Mouse (Mus musculus): ENCODE data around the gene Mindy3. TPM values are rescaled to one million over a fixed set of nuclear protein-coding genes. Genes with fewer than 3 reads are reported as not detected.
A peak's percentile ranks its signal among the peaks of the same experiment; 100 is the strongest.
"Not testable (repeated sequence)": the region's sequence is repeated elsewhere in the genome, so short reads cannot be mapped to it uniquely, and the experiment has no call there.

The Mindy3 gene
- 31.1 and 34.1 TPM in 2 replicates for polyA plus RNA-seq (2012; rRNA removed)

DNA sequence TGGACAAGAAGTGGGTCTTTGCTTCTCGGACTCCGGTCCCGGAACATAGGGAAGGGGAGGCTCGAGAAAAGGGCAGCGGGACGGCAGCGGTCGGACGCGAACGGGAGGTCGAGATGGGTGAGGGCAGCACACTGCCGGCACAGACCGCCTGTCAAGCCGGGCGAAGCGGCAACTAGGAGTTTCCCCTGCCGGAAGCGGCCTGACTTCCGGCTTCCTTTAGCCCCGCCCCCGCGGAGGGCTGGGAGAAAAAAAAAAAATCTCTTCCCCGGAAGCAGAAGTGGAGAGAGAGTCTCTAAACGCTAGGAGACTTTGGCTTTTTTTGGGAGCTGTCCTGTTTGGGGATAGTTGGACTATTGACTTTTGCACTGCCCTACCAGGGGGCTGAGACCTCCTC, at the start of gene Mindy3:
TSS of gene Mindy3 (minus strand) at position 209 of the 394 bp plus-strand sequence.
- DNase-seq (ENCODE audit: low spot score): peak; percentile 78

DNA sequence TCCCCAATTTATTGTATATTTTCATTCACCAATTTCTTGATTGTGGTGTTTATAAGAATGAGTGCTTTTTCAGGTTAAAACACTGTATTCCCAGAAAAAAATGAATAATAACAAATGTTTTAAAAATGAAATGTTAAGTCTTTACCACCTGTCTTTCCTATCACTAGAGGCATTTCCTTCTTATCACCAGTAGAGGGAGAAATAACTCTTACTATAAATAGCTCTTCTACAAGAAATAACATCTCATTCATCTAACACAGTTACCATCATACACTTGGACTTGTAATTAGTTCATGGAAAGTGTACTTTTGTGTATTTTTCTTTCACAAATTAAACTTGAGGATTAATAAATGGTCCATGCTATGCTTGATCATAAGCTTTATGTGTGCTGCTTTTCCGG, 40.5 kb upstream of the Mindy3 start:
- no peak for DNase-seq (ENCODE audit: low spot score)

- DNase-seq (ENCODE audit: low spot score): no peak
These were observed 30.8 kb upstream of the Mindy3 start for GRCm38 (mm10) chr2:12450108-12450507.

DNA sequence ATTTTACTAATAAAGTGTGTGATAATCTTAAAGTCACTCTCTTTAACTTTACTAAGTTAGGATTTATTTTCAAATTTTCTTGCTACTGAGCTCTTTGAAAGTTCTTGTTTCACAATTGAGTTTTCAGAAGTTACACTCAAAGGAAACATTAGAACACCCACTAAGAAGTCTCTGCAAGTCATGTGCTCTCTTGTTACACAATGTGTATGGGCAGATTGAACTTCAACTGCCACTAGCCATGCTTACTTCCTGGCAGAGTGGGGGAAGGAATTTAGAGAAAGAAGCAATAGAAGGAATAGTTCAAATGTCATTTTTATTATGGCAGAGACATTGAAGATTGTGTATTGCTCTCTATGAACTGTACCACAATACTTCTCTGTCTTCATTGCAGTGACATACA, 20.9 kb upstream of the Mindy3 start:
- no peak for DNase-seq (ENCODE audit: low spot score)

GRCm38 (mm10) chr2:12439543-12439942, 20.3 kb upstream of the Mindy3 start:
- DNase-seq (ENCODE audit: low spot score): no peak

DNA sequence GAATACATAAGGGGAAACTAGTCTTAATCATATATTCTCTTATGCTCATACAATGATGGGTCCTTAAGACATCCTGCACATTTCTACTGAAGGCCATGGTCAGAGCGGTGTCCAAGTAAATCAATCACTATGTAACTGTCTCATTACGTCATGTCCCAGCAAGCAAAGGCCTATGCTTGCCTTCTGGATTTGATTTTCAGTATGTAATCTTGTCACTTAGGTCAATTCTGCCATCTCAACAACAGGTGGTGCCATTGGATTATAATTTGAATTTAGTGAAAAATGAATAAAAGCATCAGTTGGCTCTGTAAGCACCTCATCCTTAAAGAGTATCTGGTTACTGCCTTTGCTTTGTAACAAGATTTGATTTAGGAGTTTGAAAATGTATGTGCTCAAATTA, 18.9 kb upstream of the Mindy3 start:
- DNase-seq (ENCODE audit: low spot score): no peak

GRCm38 (mm10) chr2:12432055-12432454, 12.8 kb upstream of the Mindy3 start:
- DNase-seq (ENCODE audit: low spot score): no peak

DNA sequence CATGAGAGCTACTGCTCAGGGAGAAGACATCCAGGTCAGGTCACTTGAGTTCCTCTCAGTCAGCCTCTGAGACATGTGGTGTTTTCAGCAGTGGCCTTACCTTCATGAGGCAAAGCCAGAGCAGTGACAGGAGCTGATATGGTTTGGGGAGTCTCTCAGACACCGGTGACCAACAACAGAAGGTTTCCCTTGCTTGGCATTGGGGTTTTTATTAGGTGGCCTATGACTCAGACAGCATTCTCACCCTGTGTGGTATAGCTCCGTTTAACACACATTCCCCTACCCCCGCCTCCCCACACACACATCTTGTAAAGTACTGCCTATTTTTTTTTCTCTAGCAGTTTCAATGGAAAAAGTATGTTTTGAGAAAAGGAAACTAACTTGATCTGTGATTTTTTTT, 5.1 kb upstream of the Mindy3 start:
- no peak for DNase-seq (ENCODE audit: low spot score)

DNA sequence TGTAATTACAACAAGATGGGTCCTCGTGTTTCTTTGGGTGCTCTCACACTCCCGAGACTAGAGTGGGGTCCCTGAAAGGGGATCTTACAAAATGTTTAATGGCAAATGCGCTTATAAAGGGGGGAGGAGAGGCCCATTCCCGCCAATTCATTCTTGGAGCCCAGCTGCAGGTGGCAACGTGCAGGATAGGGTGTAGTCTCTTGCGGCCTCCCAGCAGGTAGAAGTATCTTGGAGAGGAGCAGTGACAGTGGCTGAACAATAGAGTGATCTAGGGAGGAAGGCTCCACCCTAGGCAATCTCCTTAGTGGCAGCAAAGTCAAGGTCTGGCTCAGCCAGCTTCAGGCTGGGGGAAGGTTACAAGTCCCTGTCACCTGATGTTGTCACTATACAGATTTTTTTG, 4.2 kb upstream of the Mindy3 start:
- not testable (repeated sequence) for DNase-seq (ENCODE audit: low spot score)

DNA sequence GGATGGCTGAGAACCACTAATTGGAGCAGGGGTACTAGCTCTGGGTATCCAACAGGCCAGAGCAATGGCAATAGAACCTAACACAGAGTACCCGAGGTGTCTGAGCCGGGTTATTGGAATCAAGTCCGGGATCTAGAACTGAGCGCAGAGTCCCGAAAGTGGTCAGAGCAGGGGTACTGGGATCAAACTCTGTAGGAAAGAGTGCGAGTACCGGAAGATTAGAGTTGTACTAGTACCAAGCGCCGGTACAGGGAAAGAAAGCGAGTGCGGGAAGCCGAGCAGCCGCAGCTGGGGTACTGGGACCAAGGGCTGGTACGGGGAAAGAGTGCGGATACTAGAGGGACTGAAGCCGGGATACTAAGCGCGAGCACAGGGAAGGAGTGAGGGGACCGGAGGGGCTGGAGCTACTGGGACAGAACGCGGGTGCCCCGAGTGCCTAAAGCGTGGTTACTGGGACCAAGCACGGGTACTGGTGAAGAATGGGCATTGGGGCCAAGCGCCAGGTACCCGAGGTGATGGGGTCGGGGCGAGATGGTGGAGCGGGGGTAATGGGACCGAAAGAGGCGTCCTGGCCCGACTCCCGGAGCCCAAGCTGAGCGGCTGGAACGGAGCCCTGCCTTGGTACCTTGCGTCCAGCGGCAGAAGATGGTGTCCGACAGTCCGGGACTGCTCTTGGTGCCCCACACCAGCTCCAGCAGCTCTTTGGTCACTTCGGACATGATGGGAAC, 572 bp downstream of the Mindy3 start:
- no peak for DNase-seq (ENCODE audit: low spot score)

DNA sequence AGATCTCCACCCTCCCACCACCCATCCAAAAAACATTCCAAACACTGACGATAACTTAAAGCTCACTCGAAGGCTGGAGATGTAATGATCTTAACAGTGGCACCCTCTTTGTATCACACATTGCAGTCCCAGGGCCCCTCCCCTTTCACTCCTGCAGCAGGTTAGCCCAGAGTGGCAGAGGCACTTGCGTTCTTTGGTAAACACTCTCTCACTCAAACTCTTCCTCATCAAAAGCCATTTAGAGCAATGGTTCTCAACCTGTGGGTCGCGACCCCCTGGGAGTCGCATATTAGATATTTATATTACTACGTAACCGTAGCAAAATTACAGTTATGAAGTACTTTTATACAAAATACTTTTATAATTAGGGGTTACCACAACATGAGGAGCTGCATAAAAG, 1.1 kb downstream of the Mindy3 start:
- DNase-seq (ENCODE audit: low spot score): no peak

- DNase-seq (ENCODE audit: low spot score): no peak
These were observed 7.0 kb downstream of the Mindy3 start for GRCm38 (mm10) chr2:12412309-12412708.

DNA sequence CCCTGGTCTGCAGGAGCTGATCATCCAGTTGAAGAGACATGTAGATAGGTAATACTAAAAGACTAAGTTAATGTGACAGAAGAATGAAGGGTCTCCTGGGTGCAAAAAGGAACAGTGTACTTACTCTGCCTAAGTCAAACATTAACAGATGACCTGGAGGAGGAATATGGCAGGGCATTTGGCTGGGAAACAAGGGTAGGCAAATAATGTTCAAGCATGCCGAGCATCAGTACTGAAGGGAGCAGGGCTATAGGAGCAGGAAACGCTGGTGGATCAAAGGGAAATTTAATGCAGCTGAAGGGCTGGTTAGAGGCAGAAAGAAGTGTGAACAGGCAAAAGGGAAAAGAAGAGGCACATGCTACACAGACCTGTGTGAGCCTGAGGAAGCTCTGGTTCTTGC, 8.1 kb downstream of the Mindy3 start:
- no peak for DNase-seq (ENCODE audit: low spot score)

DNA sequence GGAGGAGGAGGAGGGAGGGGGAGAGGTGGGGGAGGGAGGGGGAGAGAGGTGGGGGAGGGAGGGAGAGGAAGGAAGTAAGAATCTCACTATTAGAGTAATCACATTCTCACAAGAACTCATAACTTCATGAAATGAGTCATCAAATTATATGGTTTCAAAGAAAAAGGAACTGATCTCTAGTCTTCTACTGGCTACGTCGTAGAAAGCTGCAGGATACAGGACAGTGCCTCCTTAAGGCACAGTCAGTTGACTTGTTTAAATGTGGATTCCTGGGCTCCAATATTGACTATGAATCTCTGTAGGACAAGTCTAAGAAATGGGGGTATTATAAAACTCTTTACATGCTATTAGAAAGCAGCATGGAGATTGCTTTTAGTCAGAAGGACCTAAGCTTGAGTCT, 12.5 kb downstream of the Mindy3 start:
- DNase-seq (ENCODE audit: low spot score): no peak

DNA sequence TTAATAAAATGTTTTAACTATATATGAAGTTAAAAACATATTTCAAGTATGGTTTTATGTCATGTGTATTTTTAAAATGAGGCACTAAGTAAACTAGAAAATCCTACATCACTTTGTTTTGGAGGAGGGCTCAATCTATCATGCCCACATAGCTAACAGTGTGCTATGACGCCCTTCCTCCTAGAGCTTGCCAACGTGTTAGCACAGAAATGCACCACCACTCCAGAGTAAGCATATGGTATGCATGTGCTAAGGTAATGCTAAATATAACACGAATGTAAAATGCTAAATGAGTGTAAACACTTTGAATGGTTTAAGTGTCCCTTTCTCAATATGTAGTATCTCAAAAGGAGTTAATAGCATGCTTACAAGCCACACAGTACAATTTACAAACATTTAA, 16.8 kb downstream of the Mindy3 start:
- no peak for DNase-seq (ENCODE audit: low spot score)

DNA sequence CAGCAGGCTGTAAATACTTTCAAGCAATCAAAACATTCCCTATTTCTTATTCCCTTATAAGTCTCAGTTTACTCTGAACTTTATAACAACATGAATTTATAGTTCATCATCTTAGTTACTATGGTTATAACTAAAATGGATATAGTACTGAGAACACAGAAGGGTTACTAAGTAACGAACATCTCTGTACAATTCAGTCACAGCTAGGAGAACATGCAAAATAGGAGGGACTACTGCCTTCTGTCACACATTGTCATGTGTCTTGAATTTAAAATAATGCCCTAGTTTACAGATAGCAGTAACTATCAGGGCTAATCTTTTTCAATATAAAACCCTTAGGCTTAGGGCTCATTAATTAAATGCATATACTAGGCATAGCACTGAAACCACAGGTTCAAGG, 18.1 kb downstream of the Mindy3 start:
- DNase-seq (ENCODE audit: low spot score): no peak

DNA sequence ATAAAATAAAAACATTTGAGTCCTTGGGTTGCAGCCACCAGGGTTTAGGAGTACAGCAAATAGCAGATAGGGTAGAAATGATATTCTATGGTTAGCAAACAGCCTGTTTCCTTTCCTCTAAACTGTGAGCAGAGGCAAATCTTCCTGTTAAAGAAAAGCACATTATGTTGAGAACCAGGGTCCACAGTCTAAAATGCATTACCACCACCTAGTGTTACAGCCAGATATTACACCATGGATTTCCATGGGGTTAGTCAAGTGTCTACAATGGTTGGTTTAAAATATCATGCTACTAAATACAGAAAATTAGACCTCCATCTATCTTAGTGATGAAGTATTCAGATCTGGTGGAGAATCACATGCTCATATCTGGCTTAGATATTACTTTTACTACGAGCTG, 30.2 kb downstream of the Mindy3 start:
- no peak for DNase-seq (ENCODE audit: low spot score)

DNA sequence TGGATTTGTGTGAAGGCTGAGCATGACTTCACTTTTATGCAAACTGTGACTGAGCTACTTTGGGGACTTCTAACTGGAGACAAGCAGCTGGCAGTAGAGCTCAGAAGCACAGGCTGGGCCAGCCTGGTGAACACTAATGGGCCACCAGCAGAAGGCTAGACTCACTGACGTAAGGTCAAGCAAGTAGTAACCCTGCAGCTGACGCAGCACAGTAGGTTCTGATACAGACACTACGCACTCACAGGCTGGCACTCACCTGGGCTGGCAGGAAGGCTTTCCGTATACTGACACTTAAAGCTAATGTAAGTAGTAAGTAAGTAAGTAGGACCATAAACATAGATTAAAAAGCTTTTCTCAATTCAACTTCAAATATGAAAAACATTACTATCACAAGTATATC, 30.7 kb downstream of the Mindy3 start:
- DNase-seq (ENCODE audit: low spot score): no peak

DNA sequence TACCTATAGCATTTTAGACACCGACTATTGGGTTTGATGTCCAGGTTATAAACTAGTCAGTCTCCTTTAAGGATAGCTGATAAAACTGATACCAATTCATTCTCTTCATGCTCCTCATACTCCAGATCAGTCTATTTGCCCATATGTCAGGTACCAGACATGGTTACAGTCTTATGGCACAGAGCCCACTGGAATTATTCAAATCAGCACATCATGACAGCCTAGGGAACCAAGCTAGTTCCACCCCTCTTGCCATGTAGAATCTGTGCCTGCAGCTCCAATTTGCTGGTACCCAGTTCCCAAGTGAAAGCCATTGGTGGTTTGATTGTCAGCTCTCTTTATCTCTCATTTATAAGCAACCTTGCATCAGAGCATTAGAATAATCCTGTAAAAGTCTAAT, 34.9 kb downstream of the Mindy3 start:
- DNase-seq (ENCODE audit: low spot score): no peak

DNA sequence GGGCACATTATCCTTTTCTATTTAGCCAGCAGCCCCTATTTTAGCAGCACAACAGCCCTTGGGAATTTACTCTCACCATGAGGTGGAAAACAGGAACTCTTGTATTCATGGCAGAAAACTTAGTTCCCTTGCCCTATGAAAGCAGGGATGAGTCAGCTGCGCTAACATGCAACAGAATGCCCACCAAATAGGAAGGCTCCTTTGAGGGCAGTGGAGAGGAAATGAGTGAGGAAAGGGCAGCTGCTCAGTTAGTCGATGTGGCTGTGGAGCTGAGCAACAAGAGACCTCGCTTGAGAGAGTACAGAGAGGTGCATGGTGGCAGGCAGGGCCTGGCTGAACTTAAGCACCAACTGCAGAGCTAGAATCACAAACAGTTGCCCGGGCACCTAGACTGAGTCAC, 36.6 kb downstream of the Mindy3 start:
- DNase-seq (ENCODE audit: low spot score): no peak

GRCm38 (mm10) chr2:12380233-12380632, 39.0 kb downstream of the Mindy3 start:
- no peak for DNase-seq (ENCODE audit: low spot score)

DNA sequence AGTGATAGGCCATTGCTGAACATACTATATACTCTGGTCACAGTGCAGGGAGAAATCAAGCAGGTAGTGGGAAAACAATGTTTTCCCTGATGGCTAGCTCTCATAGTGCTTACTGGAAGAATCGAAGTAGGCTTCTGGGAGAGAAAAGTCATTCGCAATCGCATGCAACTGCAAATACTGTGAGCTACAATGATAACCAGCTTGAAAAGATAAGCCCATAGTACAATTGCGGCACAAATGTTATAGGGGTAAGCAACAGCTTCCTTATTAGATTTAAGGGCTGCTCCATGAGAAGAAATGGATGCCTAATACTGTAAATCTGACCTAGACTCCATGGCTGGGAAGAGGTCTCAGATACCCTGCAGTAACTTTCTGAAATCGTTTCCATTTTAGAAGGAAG, 40.7 kb downstream of the Mindy3 start:
- DNase-seq (ENCODE audit: low spot score): no peak

DNA sequence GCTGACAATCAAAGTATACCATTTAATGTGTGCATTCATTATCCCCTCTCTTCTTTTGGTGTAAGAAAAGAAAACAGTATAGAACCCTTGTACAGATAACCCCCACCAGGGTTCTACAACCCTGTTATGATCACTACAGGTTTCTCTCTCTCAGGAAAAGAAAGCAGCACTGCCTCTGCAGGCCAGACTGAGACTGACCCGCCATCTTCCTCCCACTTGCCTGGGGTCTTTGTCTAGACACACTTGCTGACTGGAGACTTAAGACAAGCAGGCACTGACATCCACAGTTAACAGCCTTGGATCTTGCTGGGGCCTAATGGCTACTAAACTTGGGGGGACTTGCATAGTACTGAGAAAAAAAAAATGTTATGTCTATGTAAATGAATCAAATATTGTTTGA, 42.2 kb downstream of the Mindy3 start:
- no peak for DNase-seq (ENCODE audit: low spot score)

DNA sequence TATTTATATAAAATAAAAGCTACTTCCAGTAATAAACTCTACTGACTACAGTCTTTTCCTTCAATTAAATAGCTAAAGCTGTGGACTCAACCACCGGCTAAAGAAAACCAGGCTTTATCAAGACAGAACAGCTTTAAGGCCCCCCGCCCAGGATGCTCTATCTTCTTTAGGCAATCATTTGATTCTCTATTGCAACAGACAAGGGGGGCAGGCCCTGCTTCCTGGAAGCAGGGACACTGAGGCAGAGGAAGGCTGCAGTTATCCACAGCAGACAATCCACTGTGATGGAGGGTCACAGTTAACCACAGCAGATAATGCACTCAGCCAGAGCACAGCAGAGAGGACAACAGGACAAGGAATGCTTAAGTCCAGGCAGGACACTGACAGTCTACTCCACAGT, 46.4 kb downstream of the Mindy3 start:
- no peak for DNase-seq (ENCODE audit: low spot score)
